ENCODE assay signal across 8 mouse cellular contexts in the genomic region with DNA sequence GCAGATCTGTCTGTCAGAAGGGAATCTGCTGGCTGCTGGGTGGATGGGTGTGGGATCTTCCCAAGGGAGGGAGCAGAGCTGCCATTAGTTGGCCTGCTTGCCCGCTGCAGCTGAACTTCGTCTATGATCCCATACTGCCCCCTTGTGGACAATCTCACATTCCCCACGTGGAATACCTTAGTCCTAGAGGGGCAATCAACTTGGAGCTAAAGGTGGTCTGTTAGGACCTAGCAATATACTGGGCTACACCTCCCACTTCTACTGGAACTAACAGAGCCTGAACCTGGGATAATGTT. TPM values are rescaled to one million over a fixed set of nuclear protein-coding genes. Genes with fewer than 3 reads are reported as not detected.
DNase-seq lines count a peak whose midpoint lies in the region; ATAC-seq lines count a peak whose summit lies in the region.

No protein-coding gene starts in this region.

- peak overlapping the region; percentile 35 for H3K4me2 ChIP-seq in heart, embryonic 15.5 days
- H3K4me2 ChIP-seq in liver, embryonic 13.5 days: peak overlapping the region; percentile 24; the same call in 1 of the 2 replicates
- peak overlapping the region; percentile 24; the same call in 1 of the 2 replicates for H3K4me2 ChIP-seq in neural tube, embryonic 11.5 days (ENCODE audit: low read depth)
- H3K4me2 ChIP-seq in stomach, embryonic 16.5 days (ENCODE audit: low read depth, low read length): peak overlapping the region; percentile 41

- H3K4me3 ChIP-seq in brown adipose tissue, adult 24 weeks (ENCODE audit: insufficient read depth, low read depth, low read length): peak overlapping the region; percentile 44
- peak overlapping the region; percentile 33 for H3K4me3 ChIP-seq in forebrain, embryonic 10.5 days
- peak overlapping the region; percentile 4; the same call in 1 of the 2 replicates for H3K4me3 ChIP-seq in heart, embryonic 15.5 days
- H3K4me3 ChIP-seq in liver, embryonic 13.5 days (replicated peaks): no peak overlapping the region
- H3K4me3 ChIP-seq in neural tube, embryonic 11.5 days (ENCODE audit: low read depth, low read length): no peak overlapping the region
- peak overlapping the region; percentile 19; the same call in 1 of the 2 replicates for H3K4me3 ChIP-seq in stomach, embryonic 16.5 days (replicated peaks; ENCODE audit: low read length)

- no peak overlapping the region for H3K9ac ChIP-seq in heart, embryonic 15.5 days
- H3K9ac ChIP-seq in liver, embryonic 13.5 days: no peak overlapping the region
- H3K9ac ChIP-seq in neural tube, embryonic 11.5 days (ENCODE audit: low read length): no peak overlapping the region; the same call in 1 of the 2 replicates
- peak overlapping the region; percentile 37; the same call in 1 of the 2 replicates for H3K9ac ChIP-seq in stomach, embryonic 16.5 days (ENCODE audit: low read length)

- H3K27ac ChIP-seq in brown adipose tissue, adult 24 weeks (replicated peaks; ENCODE audit: low read depth, low read length): no peak overlapping the region
- H3K27ac ChIP-seq in forebrain, embryonic 10.5 days: peak overlapping the region; percentile 83
- H3K27ac ChIP-seq in heart, embryonic 15.5 days: no peak overlapping the region
- H3K27ac ChIP-seq in liver, embryonic 13.5 days: no peak overlapping the region
- no peak overlapping the region for H3K27ac ChIP-seq in neural tube, embryonic 11.5 days (ENCODE audit: low read depth, low read length)
- no peak overlapping the region for H3K27ac ChIP-seq in stomach, embryonic 16.5 days (ENCODE audit: low read length)

- no peaks in the 10 kb centered on the region for H3K9me3 ChIP-seq in forebrain, embryonic 10.5 days
- H3K9me3 ChIP-seq in heart, embryonic 15.5 days (replicated peaks): no peaks in the 10 kb centered on the region
- H3K9me3 ChIP-seq in liver, embryonic 13.5 days (replicated peaks): no peaks in the 10 kb centered on the region
- H3K9me3 ChIP-seq in neural tube, embryonic 11.5 days (ENCODE audit: control insufficient read depth, low read length): no peaks in the 10 kb centered on the region
- no peaks in the 10 kb centered on the region for H3K9me3 ChIP-seq in stomach, embryonic 16.5 days (replicated peaks; ENCODE audit: control insufficient read depth, low read length)

- WGBS in forebrain, embryonic 10.5 days: 0% methylated on average over 3 of the region's 3 CpGs
- 0% methylated on average over 3 of the region's 3 CpGs for WGBS in heart, embryonic 15.5 days
- WGBS in liver, embryonic 13.5 days (ENCODE audit: insufficient replicate concordance): 1% methylated on average over 3 of the region's 3 CpGs
- WGBS in neural tube, embryonic 11.5 days: 0% methylated on average over 3 of the region's 3 CpGs
- 1% methylated on average over 3 of the region's 3 CpGs for WGBS in stomach, embryonic 16.5 days

- 0 out of 2 replicates have a peak, but pooled peaks cover 3% of the 10 kb centered on the region for H3K4me1 ChIP-seq in brown adipose tissue, adult 24 weeks (ENCODE audit: control insufficient read depth, insufficient read depth, insufficient read length, low read length)
- peaks cover 53% of the 10 kb centered on the region for H3K4me1 ChIP-seq in forebrain, embryonic 10.5 days
- H3K4me1 ChIP-seq in heart, embryonic 15.5 days (replicated peaks): peaks cover 35% of the 10 kb centered on the region
- H3K4me1 ChIP-seq in liver, embryonic 13.5 days (replicated peaks): peaks cover 20% of the 10 kb centered on the region
- peaks cover 19% of the 10 kb centered on the region for H3K4me1 ChIP-seq in neural tube, embryonic 11.5 days (ENCODE audit: control insufficient read depth, insufficient read depth, low read length)
- H3K4me1 ChIP-seq in stomach, embryonic 16.5 days (ENCODE audit: control insufficient read depth, insufficient read depth, low read length): peaks cover 31% of the 10 kb centered on the region

- ATAC-seq in CD4-positive, CD25-positive, alpha-beta regulatory T cell, adult 4 months: peak; percentile 76
- peak; percentile 53; the same call in 1 of the 2 replicates for ATAC-seq in heart, embryonic 15.5 days (replicated peaks; ENCODE audit: insufficient number of reproducible peaks, insufficient read depth, low FRiP score, low read depth)
- peak; percentile 76 for ATAC-seq in liver, embryonic 13.5 days (ENCODE audit: low read depth)
- peak; percentile 60 for ATAC-seq in neural tube, embryonic 11.5 days (ENCODE audit: insufficient read depth, low FRiP score, low TSS enrichment)
- ATAC-seq in stomach, embryonic 16.5 days (ENCODE audit: insufficient read depth, low FRiP score): peak; percentile 61; the same call in 1 of the 2 replicates

- H3K27me3 ChIP-seq in forebrain, embryonic 10.5 days (ENCODE audit: poor library complexity, severe bottlenecking): peaks cover 31% of the 10 kb centered on the region
- H3K27me3 ChIP-seq in heart, embryonic 15.5 days: peaks cover 10% of the 10 kb centered on the region
- peaks cover 54% of the 10 kb centered on the region for H3K27me3 ChIP-seq in liver, embryonic 13.5 days
- H3K27me3 ChIP-seq in neural tube, embryonic 11.5 days (ENCODE audit: control insufficient read depth, insufficient read depth, low read length): no peaks in the 10 kb centered on the region
- no peaks in the 10 kb centered on the region; the same call in 1 of the 2 replicates for H3K27me3 ChIP-seq in stomach, embryonic 16.5 days (ENCODE audit: control insufficient read depth, insufficient read depth, low read length)

- peak; percentile 92 for DNase-seq in forebrain, embryonic 10.5 days (ENCODE audit: extremely low spot score, low spot score)
- DNase-seq in kidney, postnatal 14 days: peak; percentile 92
- peak; percentile 68 for DNase-seq in liver, embryonic 13.5 days
- peak; percentile 86 for DNase-seq in neural tube, embryonic 11.5 days (ENCODE audit: low spot score)

- no peaks in the 10 kb centered on the region for H3K36me3 ChIP-seq in forebrain, embryonic 10.5 days (replicated peaks)
- no peaks in the 10 kb centered on the region for H3K36me3 ChIP-seq in heart, embryonic 15.5 days
- no peaks in the 10 kb centered on the region for H3K36me3 ChIP-seq in liver, embryonic 13.5 days
- H3K36me3 ChIP-seq in neural tube, embryonic 11.5 days (ENCODE audit: control insufficient read depth, insufficient read depth, low read length): no peaks in the 10 kb centered on the region
- no peaks in the 10 kb centered on the region for H3K36me3 ChIP-seq in stomach, embryonic 16.5 days (ENCODE audit: control insufficient read depth, insufficient read depth, low read length)

RNA-seq across cellular contexts. Expression of a gene that starts 7.4 kb away (rescaled TPM):
- polyA plus RNA-seq in CD4-positive, CD25-positive, alpha-beta regulatory T cell, adult 4 months (2017; shearing (Covaris generic)): 1,000 to 10,000 TPM; 1,164 to 1,338 TPM
- 143 and 152 TPM in 2 replicates for polyA plus RNA-seq in brown adipose tissue, adult 24 weeks (2012; ENCODE audit: insufficient read depth, insufficient read length, missing spikeins)
- 1,043 and 1,081 TPM in 2 replicates for polyA plus RNA-seq in forebrain, embryonic 10.5 days (2016; fragmentation: Nextera tagmentation; extraction: Ambion mirVana)
- 532 and 533 TPM in 2 replicates for polyA plus RNA-seq in heart, embryonic 15.5 days (2015; fragmentation: Nextera tagmentation; extraction: Ambion mirVana)
- polyA plus RNA-seq in liver, embryonic 13.5 days (2015; fragmentation: Nextera tagmentation; extraction: Ambion mirVana): 772 and 835 TPM in 2 replicates
- 844 and 856 TPM in 2 replicates for polyA plus RNA-seq in neural tube, embryonic 11.5 days (2014; fragmentation: Nextera tagmentation; extraction: Ambion mirVana)
- 747 and 881 TPM in 2 replicates for polyA plus RNA-seq in stomach, embryonic 16.5 days (2015; fragmentation: Nextera tagmentation; extraction: Ambion mirVana)

RNA-seq across cellular contexts. Expression of a gene that starts 16.3 kb away (rescaled TPM):
- polyA plus RNA-seq in CD4-positive, CD25-positive, alpha-beta regulatory T cell, adult 4 months (2017; shearing (Covaris generic)): 10 to 100 TPM; 11.6 to 12.2 TPM
- polyA plus RNA-seq in brown adipose tissue, adult 24 weeks (2012; ENCODE audit: insufficient read depth, insufficient read length, missing spikeins): 3.6 and 6.1 TPM in 2 replicates
- 45.6 and 51.3 TPM in 2 replicates for polyA plus RNA-seq in forebrain, embryonic 10.5 days (2016; fragmentation: Nextera tagmentation; extraction: Ambion mirVana)
- 25.1 and 28.6 TPM in 2 replicates for polyA plus RNA-seq in heart, embryonic 15.5 days (2015; fragmentation: Nextera tagmentation; extraction: Ambion mirVana)
- 31.2 and 32.2 TPM in 2 replicates for polyA plus RNA-seq in liver, embryonic 13.5 days (2015; fragmentation: Nextera tagmentation; extraction: Ambion mirVana)
- 32.1 and 33.4 TPM in 2 replicates for polyA plus RNA-seq in neural tube, embryonic 11.5 days (2014; fragmentation: Nextera tagmentation; extraction: Ambion mirVana)
- polyA plus RNA-seq in stomach, embryonic 16.5 days (2015; fragmentation: Nextera tagmentation; extraction: Ambion mirVana): 43.4 and 44.3 TPM in 2 replicates

RNA-seq across cellular contexts. Expression of a gene that starts 25.4 kb away (rescaled TPM):
- polyA plus RNA-seq in CD4-positive, CD25-positive, alpha-beta regulatory T cell, adult 4 months (2017; shearing (Covaris generic)): 10 to 100 TPM; 19.4 to 21.2 TPM
- 21.5 and 26.4 TPM in 2 replicates for polyA plus RNA-seq in brown adipose tissue, adult 24 weeks (2012; ENCODE audit: insufficient read depth, insufficient read length, missing spikeins)
- 4.4 and 6.0 TPM in 2 replicates for polyA plus RNA-seq in forebrain, embryonic 10.5 days (2016; fragmentation: Nextera tagmentation; extraction: Ambion mirVana)
- 7.0 and 11.0 TPM in 2 replicates for polyA plus RNA-seq in heart, embryonic 15.5 days (2015; fragmentation: Nextera tagmentation; extraction: Ambion mirVana)
- 16.7 and 18.2 TPM in 2 replicates for polyA plus RNA-seq in liver, embryonic 13.5 days (2015; fragmentation: Nextera tagmentation; extraction: Ambion mirVana)
- 7.3 and 7.5 TPM in 2 replicates for polyA plus RNA-seq in neural tube, embryonic 11.5 days (2014; fragmentation: Nextera tagmentation; extraction: Ambion mirVana)
- polyA plus RNA-seq in stomach, embryonic 16.5 days (2015; fragmentation: Nextera tagmentation; extraction: Ambion mirVana): 28.3 and 35.8 TPM in 2 replicates

RNA-seq across cellular contexts. Expression of a gene that starts 25.7 kb away (rescaled TPM):
- polyA plus RNA-seq in CD4-positive, CD25-positive, alpha-beta regulatory T cell, adult 4 months (2017; shearing (Covaris generic)): 10 to 100 TPM; 10.5 to 24.2 TPM
- 12.8 and 12.9 TPM in 2 replicates for polyA plus RNA-seq in brown adipose tissue, adult 24 weeks (2012; ENCODE audit: insufficient read depth, insufficient read length, missing spikeins)
- polyA plus RNA-seq in forebrain, embryonic 10.5 days (2016; fragmentation: Nextera tagmentation; extraction: Ambion mirVana): 40.7 and 42.8 TPM in 2 replicates
- polyA plus RNA-seq in heart, embryonic 15.5 days (2015; fragmentation: Nextera tagmentation; extraction: Ambion mirVana): 50.5 and 54.2 TPM in 2 replicates
- 24.4 and 26.3 TPM in 2 replicates for polyA plus RNA-seq in liver, embryonic 13.5 days (2015; fragmentation: Nextera tagmentation; extraction: Ambion mirVana)
- 33.9 and 38.6 TPM in 2 replicates for polyA plus RNA-seq in neural tube, embryonic 11.5 days (2014; fragmentation: Nextera tagmentation; extraction: Ambion mirVana)
- 49.5 and 50.4 TPM in 2 replicates for polyA plus RNA-seq in stomach, embryonic 16.5 days (2015; fragmentation: Nextera tagmentation; extraction: Ambion mirVana)

RNA-seq across cellular contexts. Expression of a gene that starts 31.3 kb away (rescaled TPM):
- 1 to 10 TPM; 2.9 to 3.1 TPM for polyA plus RNA-seq in CD4-positive, CD25-positive, alpha-beta regulatory T cell, adult 4 months (2017; shearing (Covaris generic))
- 12.8 and 14.5 TPM in 2 replicates for polyA plus RNA-seq in brown adipose tissue, adult 24 weeks (2012; ENCODE audit: insufficient read depth, insufficient read length, missing spikeins)
- 337 and 351 TPM in 2 replicates for polyA plus RNA-seq in forebrain, embryonic 10.5 days (2016; fragmentation: Nextera tagmentation; extraction: Ambion mirVana)
- polyA plus RNA-seq in heart, embryonic 15.5 days (2015; fragmentation: Nextera tagmentation; extraction: Ambion mirVana): 61.8 and 73.2 TPM in 2 replicates
- 12.7 and 13.2 TPM in 2 replicates for polyA plus RNA-seq in liver, embryonic 13.5 days (2015; fragmentation: Nextera tagmentation; extraction: Ambion mirVana)
- 267 and 278 TPM in 2 replicates for polyA plus RNA-seq in neural tube, embryonic 11.5 days (2014; fragmentation: Nextera tagmentation; extraction: Ambion mirVana)
- polyA plus RNA-seq in stomach, embryonic 16.5 days (2015; fragmentation: Nextera tagmentation; extraction: Ambion mirVana): 39.4 and 42.5 TPM in 2 replicates

Comparison
In these comparisons a context has a peak if more than half of its experiments do, and no peak if none do; other contexts are left out.
1. H3K4me3 ChIP-seq: peak in brown adipose tissue, adult 24 weeks (single experiment), forebrain, embryonic 10.5 days (single experiment), heart, embryonic 15.5 days (single experiment) and stomach, embryonic 16.5 days (single experiment); none in liver, embryonic 13.5 days (single experiment) and neural tube, embryonic 11.5 days (single experiment).
2. Peak in every context shown above with its lines, with median percentiles within 50 percentile points of each other: ATAC-seq, DNase-seq and H3K4me2 ChIP-seq.